Mouse (Mus musculus): Measurements from ENCODE around the gene Myom1. TPM values are rescaled to one million over a fixed set of nuclear protein-coding genes. Genes with fewer than 3 reads are reported as not detected.
A peak's percentile ranks its signal among the peaks of the same experiment; 100 is the strongest.

Gene Myom1
- polyA plus RNA-seq, 1 experiment from 2014 or later, result 1.6 TPM

DNA sequence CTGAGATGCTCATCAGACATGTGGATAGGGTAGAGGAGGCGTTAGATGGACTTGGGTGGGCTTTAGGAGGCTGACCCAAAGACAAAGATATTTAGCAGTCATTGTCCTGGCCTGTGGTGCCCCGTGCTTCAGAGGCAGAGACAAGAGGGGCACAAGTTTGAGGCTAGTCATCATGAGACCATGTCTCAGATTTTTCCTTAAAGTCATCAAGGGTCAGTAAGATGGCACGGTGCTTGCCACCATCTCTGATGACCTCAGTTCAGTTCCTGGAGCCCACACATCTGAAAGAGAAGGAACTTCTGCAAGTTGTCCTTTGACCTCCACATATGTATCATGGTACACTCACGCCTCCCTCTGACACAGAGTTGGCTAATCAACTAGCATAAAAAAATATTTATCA, 140.7 kb downstream of the Myom1 start:
- Histone ChIP-seq H3K36me3 (no peaks in the 10 kb centered on the region), H3K27ac (no peak overlapping the region), H3K4me1 (replicated peaks) (no peaks in the 10 kb centered on the region), H3K27me3 (no peaks in the 10 kb centered on the region), H3K9me3 (no peaks in the 10 kb centered on the region), H3K9ac (no peak overlapping the region), H3K4me3 (no peak overlapping the region), H3K4me2 (no peak overlapping the region)
- WGBS, result 88% methylated on average over 4 of the region's 4 CpGs
- no peak for ATAC-seq (ENCODE audit: low FRiP score)

GRCm38 (mm10) chr17:71144322-71145116, 142.1 kb downstream of the Myom1 start:
- WGBS, result 90% methylated on average over 19 of the region's 19 CpGs
- Histone ChIP-seq H3K27ac (no peak overlapping the region), H3K27me3 (no peaks in the 10 kb centered on the region), H3K9ac (no peak overlapping the region), H3K4me1 (replicated peaks) (no peaks in the 10 kb centered on the region), H3K4me2 (no peak overlapping the region), H3K9me3 (peaks cover 4% of the 10 kb centered on the region; the same call in 1 of the 2 replicates), H3K36me3 (no peaks in the 10 kb centered on the region), H3K4me3 (no peak overlapping the region)
- ATAC-seq (ENCODE audit: low FRiP score), result no peak

GRCm38 (mm10) chr17:71145248-71145961, 143.0 kb downstream of the Myom1 start:
- H3K4me1 ChIP-seq (replicated peaks), result no peaks in the 10 kb centered on the region
- H3K27ac ChIP-seq, result no peak overlapping the region
- no peaks in the 10 kb centered on the region for H3K27me3 ChIP-seq
- no peak overlapping the region for H3K4me2 ChIP-seq
- no peak overlapping the region for H3K4me3 ChIP-seq
- H3K36me3 ChIP-seq, result no peaks in the 10 kb centered on the region
- 90% methylated on average over 1 of the region's 1 CpGs for WGBS
- H3K9me3 ChIP-seq, result peaks cover 4% of the 10 kb centered on the region; the same call in 1 of the 2 replicates
- no peak for ATAC-seq (ENCODE audit: low FRiP score)
- H3K9ac ChIP-seq, result no peak overlapping the region

- no peak overlapping the region for H3K27ac ChIP-seq
- no peak overlapping the region for H3K4me2 ChIP-seq
- no peak overlapping the region for H3K4me3 ChIP-seq
- no peak overlapping the region for H3K9ac ChIP-seq
- H3K4me1 ChIP-seq (replicated peaks), result 0 out of 2 replicates have a peak, but pooled peaks cover 5% of the 10 kb centered on the region
- ATAC-seq (ENCODE audit: low FRiP score), result no peak
- no peaks in the 10 kb centered on the region for H3K36me3 ChIP-seq
- H3K27me3 ChIP-seq, result no peaks in the 10 kb centered on the region
- peaks cover 4% of the 10 kb centered on the region; the same call in 1 of the 2 replicates for H3K9me3 ChIP-seq
- 78% methylated on average over 4 of the region's 4 CpGs for WGBS
Measured at GRCm38 (mm10) chr17:71153356-71153755, 150.9 kb downstream of the Myom1 start.

GRCm38 (mm10) chr17:71155271-71155670, 152.8 kb downstream of the Myom1 start:
- Histone ChIP-seq H3K27ac (no peak overlapping the region), H3K9me3 (no peaks in the 10 kb centered on the region), H3K27me3 (no peaks in the 10 kb centered on the region), H3K4me1 (replicated peaks) (peaks cover 5% of the 10 kb centered on the region; the same call in 1 of the 2 replicates), H3K9ac (no peak overlapping the region), H3K4me2 (no peak overlapping the region), H3K36me3 (no peaks in the 10 kb centered on the region), H3K4me3 (no peak overlapping the region)
- 69% methylated on average over 1 of the region's 1 CpGs for WGBS
- ATAC-seq (ENCODE audit: low FRiP score), result no peak

DNA sequence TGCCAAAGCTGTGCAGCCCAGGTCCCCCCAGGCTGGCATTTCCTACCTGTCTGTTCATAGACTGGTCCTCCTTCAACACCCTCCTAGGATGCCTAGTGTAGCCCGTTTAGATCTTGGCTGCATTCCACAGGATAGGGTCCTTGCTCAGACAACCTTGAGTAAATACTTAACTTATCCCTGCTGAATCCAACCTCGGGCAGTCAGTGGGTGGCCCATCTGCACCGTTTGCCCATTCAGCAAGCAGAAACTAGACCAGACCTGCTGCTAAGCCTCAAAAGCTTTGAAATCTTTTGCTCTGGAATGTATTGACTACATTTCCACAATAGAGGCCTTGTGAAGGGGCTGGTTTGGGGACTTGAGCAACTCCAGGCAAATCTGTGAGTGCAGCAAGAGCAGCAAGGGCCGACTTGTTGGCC, 156.7 kb downstream of the Myom1 start:
- Histone ChIP-seq H3K4me1 (replicated peaks) (peaks cover 5% of the 10 kb centered on the region; the same call in 1 of the 2 replicates), H3K27ac (0 out of 2 replicates have a peak overlapping the region, but pooled peaks have one; percentile 25), H3K27me3 (no peaks in the 10 kb centered on the region), H3K9ac (no peak overlapping the region), H3K4me2 (no peak overlapping the region), H3K36me3 (no peaks in the 10 kb centered on the region), H3K9me3 (no peaks in the 10 kb centered on the region), H3K4me3 (no peak overlapping the region)
- WGBS, result 19% methylated on average over 4 of the region's 4 CpGs
- no peak for ATAC-seq (ENCODE audit: low FRiP score)

DNA sequence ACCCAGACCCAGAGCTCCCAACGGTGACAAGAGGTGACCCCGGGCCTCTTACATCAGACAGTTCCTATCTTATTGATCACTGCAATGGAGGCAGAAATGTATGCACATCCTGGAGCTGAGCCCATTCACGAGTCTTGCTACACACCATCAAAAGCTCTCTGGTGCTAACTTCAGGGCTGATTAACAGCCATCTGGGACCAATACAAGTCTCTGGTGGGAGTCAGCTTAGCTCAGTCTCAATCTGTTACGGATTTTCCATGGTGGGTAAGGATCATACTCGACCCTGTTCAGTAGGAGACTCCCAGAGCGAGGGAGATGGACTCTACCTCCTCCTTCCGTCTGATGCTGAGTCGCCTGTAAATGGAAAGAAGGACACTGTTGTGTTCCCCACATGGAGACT, 157.3 kb downstream of the Myom1 start:
- no peak for ATAC-seq (ENCODE audit: low FRiP score)
- Histone ChIP-seq H3K4me1 (replicated peaks) (peaks cover 5% of the 10 kb centered on the region; the same call in 1 of the 2 replicates), H3K36me3 (no peaks in the 10 kb centered on the region), H3K27ac (0 out of 2 replicates have a peak overlapping the region, but pooled peaks have one; percentile 25), H3K4me3 (no peak overlapping the region), H3K9me3 (no peaks in the 10 kb centered on the region), H3K27me3 (no peaks in the 10 kb centered on the region), H3K9ac (no peak overlapping the region), H3K4me2 (no peak overlapping the region)
- WGBS, result 74% methylated on average over 8 of the region's 8 CpGs

GRCm38 (mm10) chr17:71160244-71160995, 158.0 kb downstream of the Myom1 start:
- no peak overlapping the region for H3K4me3 ChIP-seq
- no peaks in the 10 kb centered on the region for H3K27me3 ChIP-seq
- H3K9me3 ChIP-seq, result no peaks in the 10 kb centered on the region
- WGBS, result 93% methylated on average over 8 of the region's 8 CpGs
- ATAC-seq (ENCODE audit: low FRiP score), result no peak
- H3K9ac ChIP-seq, result no peak overlapping the region
- H3K36me3 ChIP-seq, result no peaks in the 10 kb centered on the region
- H3K4me1 ChIP-seq (replicated peaks), result peaks cover under 1% of the 10 kb centered on the region; the same call in 1 of the 2 replicates
- no peak overlapping the region for H3K4me2 ChIP-seq
- no peak overlapping the region for H3K27ac ChIP-seq

GRCm38 (mm10) chr17:71164991-71165390, 162.6 kb downstream of the Myom1 start:
- Histone ChIP-seq H3K4me2 (no peak overlapping the region), H3K27ac (no peak overlapping the region), H3K4me1 (replicated peaks) (no peaks in the 10 kb centered on the region), H3K9ac (no peak overlapping the region), H3K9me3 (no peaks in the 10 kb centered on the region), H3K36me3 (no peaks in the 10 kb centered on the region), H3K27me3 (no peaks in the 10 kb centered on the region), H3K4me3 (no peak overlapping the region)
- ATAC-seq (ENCODE audit: low FRiP score), result no peak
- WGBS, result 82% methylated on average over 6 of the region's 6 CpGs

- H3K4me3 ChIP-seq, result no peak overlapping the region
- H3K4me2 ChIP-seq, result no peak overlapping the region
- H3K9me3 ChIP-seq, result no peaks in the 10 kb centered on the region
- no peak overlapping the region for H3K9ac ChIP-seq
- no peaks in the 10 kb centered on the region for H3K27me3 ChIP-seq
- no peak overlapping the region for H3K27ac ChIP-seq
- no peaks in the 10 kb centered on the region for H3K4me1 ChIP-seq (replicated peaks)
- WGBS, result 90% methylated on average over 5 of the region's 5 CpGs
- no peak for ATAC-seq (ENCODE audit: low FRiP score)
- no peaks in the 10 kb centered on the region for H3K36me3 ChIP-seq
Measured at GRCm38 (mm10) chr17:71168205-71168815, 165.9 kb downstream of the Myom1 start.

- Histone ChIP-seq H3K4me1 (replicated peaks) (no peaks in the 10 kb centered on the region), H3K27ac (no peak overlapping the region), H3K9me3 (no peaks in the 10 kb centered on the region), H3K36me3 (no peaks in the 10 kb centered on the region), H3K4me3 (no peak overlapping the region), H3K9ac (no peak overlapping the region), H3K4me2 (no peak overlapping the region), H3K27me3 (no peaks in the 10 kb centered on the region)
- ATAC-seq (ENCODE audit: low FRiP score), result no peak
- WGBS, result 68% methylated on average over 9 of the region's 9 CpGs
Measured at GRCm38 (mm10) chr17:71168846-71169245, 166.4 kb downstream of the Myom1 start.

DNA sequence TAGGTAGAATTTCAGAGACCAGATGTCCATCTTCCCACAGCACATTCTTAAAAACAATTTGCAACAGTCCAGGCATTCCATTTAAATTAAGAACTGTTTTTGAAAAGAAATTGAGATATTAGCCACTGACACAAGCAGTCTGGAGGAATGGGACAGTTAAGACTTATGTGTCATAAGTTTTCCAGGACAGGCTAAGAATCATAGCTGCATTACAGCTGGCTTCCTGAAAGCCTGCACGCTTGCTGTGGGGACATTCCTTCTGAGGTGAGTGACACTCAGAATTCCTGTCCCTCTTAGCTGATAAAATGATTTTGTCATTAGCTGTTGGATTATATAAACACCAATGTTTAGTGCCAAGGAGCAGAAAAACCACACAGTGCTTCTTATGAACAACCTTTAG, 167.2 kb downstream of the Myom1 start:
- Histone ChIP-seq H3K27me3 (no peaks in the 10 kb centered on the region), H3K36me3 (no peaks in the 10 kb centered on the region), H3K27ac (no peak overlapping the region), H3K9me3 (no peaks in the 10 kb centered on the region), H3K4me3 (no peak overlapping the region), H3K9ac (no peak overlapping the region), H3K4me2 (no peak overlapping the region), H3K4me1 (replicated peaks) (no peaks in the 10 kb centered on the region)
- ATAC-seq (ENCODE audit: low FRiP score), result no peak
- 91% methylated on average over 1 of the region's 1 CpGs for WGBS

All from hindbrain, embryonic 13.5 days (tissue).